Mouse (Mus musculus): ENCODE results near the gene Fam186a. TPM values are rescaled to one million over a fixed set of nuclear protein-coding genes. Genes with fewer than 3 reads are reported as not detected.
A peak's percentile ranks its signal among the peaks of the same experiment; 100 is the strongest.
"Not testable (repeated sequence)": the region's sequence is repeated elsewhere in the genome, so short reads cannot be mapped to it uniquely, and the experiment has no call there.

The Fam186a gene
- total RNA-seq, 1 experiment: 0.13 TPM

DNA sequence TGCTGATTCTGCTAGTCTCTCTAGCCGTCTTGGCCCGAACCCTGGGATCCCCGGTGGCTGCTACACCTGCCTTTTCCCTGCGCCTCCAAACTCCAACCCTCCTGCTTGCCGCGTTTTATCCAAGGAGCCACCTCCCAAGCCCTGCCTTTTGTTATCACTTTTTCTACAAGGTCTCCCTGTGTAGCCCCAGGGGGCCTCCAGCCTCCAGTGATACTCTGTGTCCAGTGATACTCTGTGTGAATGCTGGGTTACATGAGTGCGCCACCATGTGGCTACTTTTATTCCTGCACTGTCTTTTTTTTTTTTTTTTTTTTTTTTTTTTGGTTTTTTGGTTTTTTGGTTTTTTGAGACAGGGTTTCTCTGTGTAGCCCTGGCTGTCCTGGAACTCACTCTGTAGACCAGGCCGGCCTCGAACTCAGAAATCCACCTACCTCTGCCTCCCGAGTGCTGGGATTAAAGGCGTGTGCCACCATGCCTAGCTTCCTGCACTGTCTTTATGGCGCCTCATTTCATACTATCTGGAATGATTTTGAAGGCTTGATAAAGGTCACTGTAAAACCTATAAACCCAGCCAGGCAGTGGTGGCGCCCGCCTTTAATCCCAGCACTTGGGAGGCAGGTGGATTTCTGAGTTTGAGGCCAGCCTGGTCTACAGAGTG is 57.4 kb downstream of the Fam186a start:
- H3K9ac ChIP-seq (ENCODE audit: insufficient read depth, low read depth, low read length, poor library complexity, severe bottlenecking); H3K36me3 ChIP-seq (ENCODE audit: control insufficient read depth, insufficient read depth, low read length, poor library complexity, severe bottlenecking); H3K27ac ChIP-seq (ENCODE audit: insufficient read depth, low read depth, low read length, poor library complexity, severe bottlenecking); H3K4me3 ChIP-seq (ENCODE audit: insufficient read depth in 1 of 2, low read depth in 1 of 2, low read length in 2 of 2, poor library complexity in 1 of 2, severe bottlenecking in 1 of 2); H3K9me3 ChIP-seq (ENCODE audit: control insufficient read depth, insufficient read depth, low read depth, low read length); H3K4me1 ChIP-seq (ENCODE audit: control insufficient read depth in 2 of 2, insufficient read depth in 2 of 2, low read length in 2 of 2, poor library complexity in 1 of 2): not testable (repeated sequence)
- in situ Hi-C loops (cut with MboI; ENCODE audit: low sequenced_read_pairs in 2 of 2, unreplicated experiment in 2 of 2): loop anchor here in 1 of 2 experiments (10.0 kb wide), 1 partner anchor 195 kb away; the partner anchor contains the start of gene Gpd1
- peak; percentile 89 for TF ChIP-seq ZNF384 (IDR thresholded peaks at IDR 0.05; ENCODE audit: low read depth, low read length)
- DNase-seq (ENCODE audit: low read depth, low spot score): peak; percentile 79

DNA sequence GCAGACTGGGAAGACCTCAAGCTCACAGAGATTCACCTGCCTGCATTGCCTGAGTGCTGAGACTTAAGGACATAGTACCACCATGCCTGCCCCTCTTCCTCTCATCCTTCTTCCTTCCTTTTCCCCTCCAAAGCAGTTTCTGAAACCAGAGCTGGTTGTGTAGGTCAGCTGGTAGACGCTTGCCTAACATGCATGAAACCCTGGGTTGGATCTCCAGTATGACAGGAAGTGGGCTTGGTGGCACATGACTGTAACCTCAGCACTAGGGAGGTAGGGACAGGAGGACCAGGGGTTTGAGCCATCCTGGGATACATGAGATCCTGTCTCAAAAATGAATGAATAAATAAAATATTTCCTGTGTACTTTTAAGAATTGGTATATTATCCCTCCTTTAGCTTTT is 59.3 kb downstream of the Fam186a start:
- in situ Hi-C loops (cut with MboI; ENCODE audit: low sequenced_read_pairs in 2 of 2, unreplicated experiment in 2 of 2): loop anchor here in 1 of 2 experiments (10.0 kb wide), 1 partner anchor 193 kb away; the partner anchor contains the start of gene Gpd1
- H3K4me1 ChIP-seq (ENCODE audit: control insufficient read depth in 2 of 2, insufficient read depth in 2 of 2, low read length in 2 of 2, poor library complexity in 1 of 2): peaks cover 0 to 2% of the 10 kb centered on the region in 2 experiments; a peak in 1 of 4 replicates
- DNase-seq (ENCODE audit: low read depth, low spot score): no peak
- no peak overlapping the region for H3K9ac ChIP-seq (ENCODE audit: insufficient read depth, low read depth, low read length, poor library complexity, severe bottlenecking)
- H3K36me3 ChIP-seq (ENCODE audit: control insufficient read depth, insufficient read depth, low read length, poor library complexity, severe bottlenecking): no peaks in the 10 kb centered on the region
- H3K9me3 ChIP-seq (ENCODE audit: control insufficient read depth, insufficient read depth, low read depth, low read length): no peaks in the 10 kb centered on the region
- H3K4me3 ChIP-seq (ENCODE audit: insufficient read depth in 1 of 2, low read depth in 1 of 2, low read length in 2 of 2, poor library complexity in 1 of 2, severe bottlenecking in 1 of 2): no peak overlapping the region
- no peak overlapping the region for H3K27ac ChIP-seq (ENCODE audit: insufficient read depth, low read depth, low read length, poor library complexity, severe bottlenecking)
- TF ChIP-seq MAFK (IDR thresholded peaks at IDR 0.05; ENCODE audit: insufficient read depth, low read depth, low read length) (no peak), CHD2 (IDR thresholded peaks at IDR 0.05; ENCODE audit: low read depth, low read length) (no peak), ZC3H11A (IDR thresholded peaks at IDR 0.05; ENCODE audit: borderline replicate concordance, low read depth, low read length) (no peak), ZNF384 (IDR thresholded peaks at IDR 0.05; ENCODE audit: low read depth, low read length) (no peak), HCFC1 (IDR thresholded peaks at IDR 0.05; ENCODE audit: borderline replicate concordance, insufficient read depth, low read length) (no peak)

- Histone ChIP-seq H3K27ac (ENCODE audit: insufficient read depth, low read depth, low read length, poor library complexity, severe bottlenecking) (no peak overlapping the region), H3K36me3 (ENCODE audit: control insufficient read depth, insufficient read depth, low read length, poor library complexity, severe bottlenecking) (no peaks in the 10 kb centered on the region), H3K4me3 (ENCODE audit: insufficient read depth in 1 of 2, low read depth in 1 of 2, low read length in 2 of 2, poor library complexity in 1 of 2, severe bottlenecking in 1 of 2) (no peak overlapping the region), H3K9me3 (ENCODE audit: control insufficient read depth, insufficient read depth, low read depth, low read length) (no peaks in the 10 kb centered on the region), H3K9ac (ENCODE audit: insufficient read depth, low read depth, low read length, poor library complexity, severe bottlenecking) (no peak overlapping the region), H3K4me1 (ENCODE audit: control insufficient read depth in 2 of 2, insufficient read depth in 2 of 2, low read length in 2 of 2, poor library complexity in 1 of 2) (peaks cover 0 to 2% of the 10 kb centered on the region in 2 experiments; a peak in 1 of 4 replicates)
- TF ChIP-seq CHD2 (IDR thresholded peaks at IDR 0.05; ENCODE audit: low read depth, low read length) (no peak), HCFC1 (IDR thresholded peaks at IDR 0.05; ENCODE audit: borderline replicate concordance, insufficient read depth, low read length) (no peak), ZC3H11A (IDR thresholded peaks at IDR 0.05; ENCODE audit: borderline replicate concordance, low read depth, low read length) (no peak), ZNF384 (IDR thresholded peaks at IDR 0.05; ENCODE audit: low read depth, low read length) (no peak), MAFK (IDR thresholded peaks at IDR 0.05; ENCODE audit: insufficient read depth, low read depth, low read length) (no peak)
- in situ Hi-C loops (cut with MboI; ENCODE audit: low sequenced_read_pairs in 2 of 2, unreplicated experiment in 2 of 2): loop anchor here in 1 of 2 experiments (10.0 kb wide), 1 partner anchor 192 kb away; the partner anchor contains the start of gene Gpd1
- no peak for DNase-seq (ENCODE audit: low read depth, low spot score)
These were observed 59.8 kb downstream of the Fam186a start for GRCm38 (mm10) chr15:99907041-99907440.

- H3K9ac ChIP-seq (ENCODE audit: insufficient read depth, low read depth, low read length, poor library complexity, severe bottlenecking): no peak overlapping the region
- no peaks in the 10 kb centered on the region for H3K9me3 ChIP-seq (ENCODE audit: control insufficient read depth, insufficient read depth, low read depth, low read length)
- H3K4me3 ChIP-seq (ENCODE audit: insufficient read depth in 1 of 2, low read depth in 1 of 2, low read length in 2 of 2, poor library complexity in 1 of 2, severe bottlenecking in 1 of 2): no peak overlapping the region
- DNase-seq (ENCODE audit: low read depth, low spot score): no peak
- TF ChIP-seq HCFC1 (IDR thresholded peaks at IDR 0.05; ENCODE audit: borderline replicate concordance, insufficient read depth, low read length): no peak
- TF ChIP-seq MAFK (IDR thresholded peaks at IDR 0.05; ENCODE audit: insufficient read depth, low read depth, low read length): no peak
- no peak for TF ChIP-seq CHD2 (IDR thresholded peaks at IDR 0.05; ENCODE audit: low read depth, low read length)
- no peak for TF ChIP-seq ZNF384 (IDR thresholded peaks at IDR 0.05; ENCODE audit: low read depth, low read length)
- no peak for TF ChIP-seq ZC3H11A (IDR thresholded peaks at IDR 0.05; ENCODE audit: borderline replicate concordance, low read depth, low read length)
- H3K36me3 ChIP-seq (ENCODE audit: control insufficient read depth, insufficient read depth, low read length, poor library complexity, severe bottlenecking): no peaks in the 10 kb centered on the region
- H3K4me1 ChIP-seq (ENCODE audit: control insufficient read depth in 2 of 2, insufficient read depth in 2 of 2, low read length in 2 of 2, poor library complexity in 1 of 2): peaks cover 0 to 2% of the 10 kb centered on the region in 2 experiments; a peak in 1 of 4 replicates
- in situ Hi-C loops (cut with MboI; ENCODE audit: low sequenced_read_pairs in 2 of 2, unreplicated experiment in 2 of 2): loop anchor here in 1 of 2 experiments (10.0 kb wide), 1 partner anchor 190 kb away; the partner anchor contains the start of gene Gpd1
- H3K27ac ChIP-seq (ENCODE audit: insufficient read depth, low read depth, low read length, poor library complexity, severe bottlenecking): no peak overlapping the region
These were observed 62.0 kb downstream of the Fam186a start for GRCm38 (mm10) chr15:99904841-99905240.
